Mouse (Mus musculus) E14TG2a.4 (cell line): Measurements from ENCODE around the gene CK137956.

Experiments
- CTCF ChIP-seq: conservative IDR thresholded peaks from 2 replicates; pipeline ENCODE4 v1.5.1; 2014; ENCODE audit warnings: low read length
- POU5F1 ChIP-seq: IDR thresholded peaks from 2 replicates; pipeline ENCODE4 v1.6.1; 2014; ENCODE audit warnings: low read length, borderline replicate concordance

GRCm38 (mm10) chr4:127989347-127989995 lies 18.7 kb upstream of the CK137956 start:
- TF ChIP-seq CTCF = peak; percentile 26; the same call in 1 of the 2 replicates
- no peak for TF ChIP-seq POU5F1
